Mouse (Mus musculus) layer of hippocampus, adult 18-20 months (tissue): Measurements from ENCODE around the gene Nr2f1. TPM values are rescaled to one million over a fixed set of nuclear protein-coding genes. Genes with fewer than 3 reads are reported as not detected.

Source experiments
- DNase-seq, 2 experiments: peaks; one replicate each; pipeline ENCODE4 v3.0.0; 2022; ENCODE audit warnings: low spot score in 2 of 2
- total RNA-seq, 2 experiments: library from RNA; stranded (reverse); gene quantifications; 2 replicates each; pipeline ENCODE4 v1.2.3; 2021

The Nr2f1 gene
- total RNA-seq, 2 experiments from 2014 or later = 87.0 to 96.0 TPM

DNA sequence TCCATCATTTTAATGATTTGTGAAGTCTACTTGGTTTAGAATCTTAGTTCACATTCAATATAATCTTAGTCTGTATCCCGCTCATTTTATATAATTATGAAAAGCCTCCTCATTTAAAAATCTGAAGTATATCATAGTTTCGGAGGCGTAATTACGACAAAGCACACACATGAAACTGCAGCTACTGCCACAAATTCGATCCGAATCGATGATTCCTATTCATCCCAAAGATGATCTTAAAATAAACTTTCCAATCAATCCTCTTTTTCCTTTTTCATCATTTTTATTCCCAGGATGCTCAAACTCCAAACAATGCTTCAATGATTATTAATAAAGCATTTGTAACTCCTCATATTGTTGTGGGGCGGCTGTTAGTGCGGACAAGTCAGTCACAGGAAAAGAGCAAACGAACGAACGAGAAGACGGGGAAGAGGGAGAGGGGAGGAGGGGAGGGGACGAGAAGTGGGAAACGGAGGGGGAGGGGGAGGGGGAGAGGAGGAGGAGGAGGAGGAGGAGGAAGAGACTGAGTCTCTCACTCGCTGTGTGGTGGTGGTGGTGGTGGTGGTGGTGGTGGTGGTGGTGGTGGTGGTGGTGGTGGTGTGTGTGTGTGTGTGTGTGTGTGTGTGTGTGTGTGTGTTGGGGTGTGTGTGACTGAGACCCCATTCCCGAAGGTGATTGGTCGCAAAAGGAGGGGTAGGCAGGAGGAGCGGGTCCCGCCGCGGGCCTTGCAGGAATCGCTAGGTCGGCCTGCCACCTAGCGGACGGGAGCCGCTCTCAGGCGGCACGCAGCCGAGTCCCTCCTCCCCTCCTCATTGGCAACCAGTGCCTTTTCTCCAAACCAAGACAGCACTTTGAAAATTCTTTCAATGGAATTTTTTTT lies 1.7 kb upstream of the Nr2f1 start:
- peak; percentile 94 to 97 for DNase-seq

DNA sequence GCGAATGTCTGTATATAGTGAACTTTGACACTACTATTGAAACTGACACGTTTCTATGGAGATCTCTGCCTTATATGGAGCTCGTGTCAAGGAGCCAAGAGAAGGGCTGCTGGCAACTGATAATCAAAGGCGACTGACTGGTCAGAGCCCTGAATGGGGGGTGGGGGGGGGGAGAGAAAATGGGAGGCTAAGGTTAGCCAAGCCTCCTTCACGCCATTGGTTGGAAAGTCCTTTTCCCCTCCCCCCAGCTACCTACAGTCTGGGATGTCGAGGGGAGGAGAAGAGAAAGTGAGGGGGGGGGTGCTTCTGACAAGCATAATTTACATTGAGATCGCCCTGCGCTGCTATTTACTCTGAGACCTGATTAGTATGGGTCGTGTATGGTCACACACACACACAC lies 850 bp upstream of the Nr2f1 start:
- peak in 1 of 2 experiments; percentile 82 for DNase-seq

DNA sequence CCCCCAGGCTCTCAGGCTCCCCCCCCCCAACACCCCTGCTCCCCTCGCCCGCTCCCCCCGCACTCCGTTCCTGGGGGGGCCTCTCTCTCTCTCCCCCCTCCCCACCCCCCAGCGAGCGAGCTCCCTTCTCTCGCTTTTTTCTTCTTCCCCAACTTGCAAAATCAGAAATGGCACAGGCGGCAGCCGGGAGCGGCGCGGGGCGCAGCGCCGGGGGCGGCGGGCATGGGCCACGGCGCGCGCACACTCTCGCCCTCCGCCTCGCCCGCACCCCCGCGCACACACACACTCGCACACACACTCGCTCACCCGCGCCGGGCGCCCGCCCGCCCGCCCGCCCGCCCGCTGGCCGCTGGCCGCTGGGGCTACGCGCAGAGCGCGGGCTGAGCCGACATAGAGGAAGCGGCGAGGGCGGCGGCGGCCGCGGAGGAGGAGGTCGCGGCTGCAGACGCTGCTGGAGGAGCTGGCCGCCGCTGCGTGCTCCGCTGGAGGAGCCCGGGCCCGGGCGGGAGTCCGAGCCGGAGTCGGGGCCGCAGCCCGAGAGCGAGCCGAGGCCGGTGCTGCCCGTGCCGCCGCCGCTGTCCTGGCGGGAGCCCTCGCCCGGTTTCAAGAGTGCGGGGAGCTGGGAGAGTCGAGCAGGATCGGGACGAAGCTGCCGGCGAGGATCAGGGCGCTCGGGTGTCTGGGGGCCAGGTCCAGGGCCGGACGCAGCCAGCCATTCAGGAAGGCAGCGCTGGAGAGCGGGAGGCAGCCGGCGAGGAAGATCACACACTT lies 501 bp downstream of the Nr2f1 start:
- DNase-seq = peak in 1 of 2 experiments; percentile 57

DNA sequence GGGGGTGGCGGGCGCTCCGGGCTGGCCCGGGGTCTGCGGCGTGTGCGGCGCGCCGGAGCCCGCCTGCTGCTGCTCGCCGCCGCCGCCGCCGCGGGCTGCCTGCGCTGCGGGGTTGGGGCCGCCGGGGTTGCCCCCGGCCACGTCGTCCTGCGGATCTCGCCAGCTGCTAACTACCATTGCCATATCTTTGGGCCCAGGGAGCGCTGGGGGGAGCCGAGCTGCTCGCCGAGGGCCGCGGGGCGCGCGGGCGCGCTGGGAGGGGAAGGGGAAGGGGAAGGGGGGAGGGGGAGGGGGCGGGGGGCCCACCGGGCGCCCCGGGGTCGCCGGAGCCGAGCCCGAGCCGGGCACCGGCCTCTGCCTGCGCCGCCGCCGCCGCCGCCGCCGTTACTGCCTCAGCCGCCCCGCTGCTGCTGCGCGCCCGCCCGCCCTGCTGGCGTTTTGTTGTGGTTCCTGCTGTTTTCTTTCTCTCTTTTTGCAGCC lies 1.1 kb downstream of the Nr2f1 start:
- DNase-seq = peak in 1 of 2 experiments; percentile 51

DNA sequence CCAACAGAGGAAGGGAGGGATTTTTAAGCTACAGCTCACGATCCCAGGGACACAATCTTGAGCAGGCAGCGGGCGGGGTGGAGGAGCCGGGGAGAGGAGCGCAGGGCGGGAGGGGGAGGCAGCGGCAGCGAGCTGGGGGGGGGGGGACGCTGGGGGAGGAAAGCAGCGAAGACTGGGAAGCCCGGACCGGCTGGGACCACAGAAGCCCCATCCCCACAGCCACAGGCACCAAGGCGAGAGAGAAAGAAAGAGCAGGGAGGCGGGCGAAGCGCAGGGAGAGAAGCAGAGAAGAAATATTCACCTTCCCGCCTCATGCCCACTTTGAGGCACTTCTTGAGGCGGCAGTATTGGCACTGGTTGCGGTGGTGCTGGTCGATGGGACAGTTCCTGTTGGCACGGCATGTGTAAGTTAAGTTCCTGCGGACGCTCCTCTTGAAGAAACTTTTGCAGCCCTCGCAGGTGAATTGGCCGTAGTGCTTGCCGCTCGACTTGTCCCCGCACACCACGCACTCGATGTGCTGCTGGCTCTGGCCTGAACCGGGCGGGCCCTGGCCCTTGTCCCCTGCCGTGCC lies 1.7 kb downstream of the Nr2f1 start:
- DNase-seq = peak in 1 of 2 experiments; percentile 45

DNA sequence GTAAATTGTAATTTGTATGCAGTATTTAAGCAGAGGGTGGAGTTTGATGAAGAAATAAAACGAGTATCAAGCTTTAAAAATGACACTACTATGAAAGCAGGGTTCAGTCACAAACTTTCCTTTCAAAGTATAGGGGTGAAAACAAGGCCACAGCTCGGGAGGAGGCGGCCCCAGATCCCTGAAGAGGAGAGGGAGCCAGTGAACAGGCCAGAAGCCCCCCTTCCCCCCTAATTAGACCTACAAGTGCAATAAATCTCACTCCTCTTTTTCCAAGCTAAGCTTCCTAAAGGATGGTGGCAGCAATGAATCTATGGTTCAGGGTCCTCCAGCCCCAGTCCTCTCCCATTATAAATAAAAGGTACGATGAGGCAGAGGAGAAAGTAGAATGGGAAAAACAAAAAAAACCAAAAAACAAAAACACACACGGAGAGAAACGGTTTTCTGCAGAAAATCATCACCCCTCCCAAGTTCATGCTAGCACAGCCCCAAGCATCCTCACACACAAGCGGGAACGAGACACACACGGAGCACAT lies 2.2 kb downstream of the Nr2f1 start:
- peak in 1 of 2 experiments; percentile 26 for DNase-seq

DNA sequence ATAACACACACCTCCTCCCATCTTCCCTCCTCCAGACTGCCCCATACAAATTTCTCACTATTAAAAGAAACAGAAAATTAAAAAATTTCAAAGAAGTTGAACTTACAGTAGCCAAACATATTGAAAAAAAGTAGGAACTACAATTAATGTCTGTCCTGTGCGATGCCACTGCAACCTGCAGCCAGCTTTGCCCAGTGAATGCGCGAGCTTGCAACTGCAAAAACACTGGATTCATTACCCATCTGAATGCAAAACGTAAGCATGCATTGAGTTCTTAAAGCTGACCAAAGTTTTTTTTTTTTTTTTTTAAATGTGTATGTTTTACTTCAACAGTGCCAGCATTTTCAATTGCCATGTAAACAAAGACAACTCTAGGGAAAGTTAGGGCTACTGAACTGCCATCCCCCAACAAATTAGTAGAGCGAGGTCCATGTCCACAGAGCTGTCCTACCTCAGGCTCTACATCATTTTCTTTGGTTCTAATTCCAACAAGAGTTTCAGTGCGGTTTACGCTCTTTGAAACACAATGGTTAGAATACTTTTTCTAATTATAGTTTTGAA lies 3.2 kb downstream of the Nr2f1 start:
- peak in 1 of 2 experiments; percentile 30 for DNase-seq

DNA sequence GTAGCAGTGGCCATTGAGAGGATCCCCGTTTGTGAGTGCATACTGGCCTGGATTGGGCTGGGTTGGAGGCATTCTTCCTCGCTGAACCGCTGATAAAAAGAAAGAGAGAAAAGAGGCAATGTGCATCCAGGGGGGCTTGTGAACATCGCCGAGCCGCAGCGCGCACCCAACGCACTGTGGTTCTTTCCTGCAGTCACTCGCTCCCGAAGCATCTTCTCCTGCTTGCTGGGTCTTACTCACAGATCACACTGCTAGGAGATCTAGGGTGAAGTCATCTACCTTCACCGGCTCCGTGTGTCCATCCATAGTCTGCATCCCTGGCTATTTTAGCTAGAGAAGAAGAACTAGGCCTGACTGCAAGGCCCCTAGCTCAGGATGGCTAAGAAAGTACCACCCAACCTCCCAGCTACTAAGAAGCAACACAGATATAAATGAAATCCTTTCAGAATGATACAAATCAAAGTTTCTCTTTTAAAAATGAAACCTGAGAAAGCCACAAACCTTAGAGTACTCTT lies 3.9 kb downstream of the Nr2f1 start:
- peak in 1 of 2 experiments; percentile 61 for DNase-seq

DNA sequence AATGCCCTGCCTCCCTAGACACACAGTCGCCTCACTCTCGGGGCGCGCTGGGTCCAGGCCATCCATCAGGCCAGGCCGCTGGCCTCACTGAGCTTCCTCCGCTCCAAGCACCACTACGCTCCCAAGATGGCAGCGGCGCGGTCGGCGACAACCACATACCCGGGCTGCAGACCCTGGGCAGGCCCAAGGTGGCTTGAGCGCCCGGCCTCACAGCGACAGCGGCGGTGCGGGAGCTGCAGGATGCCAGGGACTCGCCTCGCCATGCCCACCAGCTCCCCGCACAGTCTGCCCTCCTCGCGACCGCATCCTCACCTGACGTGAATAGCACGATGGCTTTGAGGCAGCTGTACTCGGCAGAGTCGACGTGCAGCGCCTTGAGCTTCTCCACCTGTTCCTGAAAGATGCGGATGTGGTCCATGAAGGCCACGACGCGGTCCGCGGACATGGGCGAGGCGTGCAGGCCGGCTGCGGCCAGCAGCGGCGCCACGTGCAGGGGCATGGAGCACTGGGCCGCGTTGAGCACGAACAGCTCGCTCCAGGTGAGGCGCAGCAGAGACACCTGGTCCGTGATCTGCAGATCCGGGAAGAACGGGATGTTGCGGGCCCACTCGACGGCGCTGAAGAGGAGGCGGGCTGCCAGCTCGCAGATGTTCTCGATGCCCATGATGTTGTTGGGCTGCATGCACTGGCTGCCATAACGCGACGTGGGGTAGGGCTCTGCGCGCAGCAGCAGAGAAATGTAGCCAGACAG lies 4.5 kb downstream of the Nr2f1 start:
- peak in 1 of 2 experiments; percentile 60 for DNase-seq

DNA sequence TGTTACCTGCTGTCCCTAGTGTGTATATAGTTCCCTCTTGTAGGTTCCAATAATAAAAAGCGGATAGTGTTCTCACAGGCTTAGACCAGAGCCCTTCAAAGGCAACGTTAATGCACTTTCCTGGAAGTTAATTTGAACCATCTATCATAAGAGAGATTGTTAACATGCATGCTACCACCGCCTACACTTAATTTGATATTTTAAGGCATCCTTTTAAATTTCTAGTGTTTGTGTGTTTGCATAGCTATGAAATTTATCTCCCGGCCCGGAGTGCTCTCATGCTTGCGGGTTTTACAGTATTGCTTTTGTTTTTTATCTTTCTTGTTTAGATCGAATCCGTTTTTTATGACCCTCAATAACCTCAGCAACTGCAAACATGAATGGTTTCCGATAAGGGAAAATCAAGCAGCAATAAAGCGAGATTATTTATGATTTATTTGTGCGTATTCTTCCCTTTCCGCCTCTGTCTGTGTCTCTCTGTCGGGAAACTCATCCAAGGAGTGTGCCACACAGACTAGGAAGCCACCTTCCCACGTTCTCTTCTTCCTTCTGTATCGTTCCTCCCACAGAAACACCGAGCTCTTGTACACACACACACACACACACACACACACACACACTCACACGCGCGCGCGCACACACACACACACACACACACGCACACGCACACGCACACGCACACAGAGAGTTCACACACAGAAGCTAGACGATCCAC lies 5.3 kb downstream of the Nr2f1 start:
- peak; percentile 0 to 68 for DNase-seq

DNA sequence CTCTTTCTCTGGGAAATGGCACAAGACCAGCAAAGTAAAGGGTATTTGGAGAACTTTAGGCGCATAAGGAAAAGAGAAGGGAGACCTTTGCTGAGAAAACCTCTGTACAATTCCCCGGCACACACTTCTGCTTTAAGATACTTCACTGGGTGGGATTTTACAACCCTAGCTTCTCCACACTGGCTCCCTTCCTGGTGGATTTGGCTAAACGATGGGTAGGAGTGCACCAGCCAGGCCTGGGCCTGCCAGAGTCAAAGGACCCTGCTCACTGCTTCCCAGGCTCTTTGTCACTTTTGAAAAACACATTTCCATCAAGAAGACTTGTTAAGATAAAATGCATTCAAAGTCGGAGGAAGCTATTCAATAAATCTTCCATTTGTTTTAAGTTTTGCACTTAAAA lies 6.3 kb downstream of the Nr2f1 start:
- peak in 1 of 2 experiments; percentile 32 for DNase-seq

DNA sequence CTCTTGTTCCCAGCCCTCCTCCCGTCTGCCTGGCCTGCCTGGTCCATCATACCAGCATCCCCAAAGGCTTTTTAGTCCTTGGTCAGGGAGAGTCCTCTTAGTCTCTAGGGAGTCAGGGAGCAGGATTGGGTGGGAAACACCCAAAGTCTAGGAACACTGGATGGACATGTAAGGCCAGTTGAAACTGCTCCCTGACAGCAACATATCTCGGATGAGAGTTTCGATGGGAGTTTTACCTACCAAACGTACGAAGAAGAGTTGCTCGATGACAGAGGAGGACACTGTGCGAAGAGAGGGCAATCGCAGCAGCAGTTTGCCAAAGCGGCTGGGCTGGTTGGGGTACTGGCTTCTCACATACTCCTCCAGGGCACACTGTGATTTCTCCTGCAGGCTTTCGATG lies 10.0 kb downstream of the Nr2f1 start:
- peak in 1 of 2 experiments; percentile 25 for DNase-seq

DNA sequence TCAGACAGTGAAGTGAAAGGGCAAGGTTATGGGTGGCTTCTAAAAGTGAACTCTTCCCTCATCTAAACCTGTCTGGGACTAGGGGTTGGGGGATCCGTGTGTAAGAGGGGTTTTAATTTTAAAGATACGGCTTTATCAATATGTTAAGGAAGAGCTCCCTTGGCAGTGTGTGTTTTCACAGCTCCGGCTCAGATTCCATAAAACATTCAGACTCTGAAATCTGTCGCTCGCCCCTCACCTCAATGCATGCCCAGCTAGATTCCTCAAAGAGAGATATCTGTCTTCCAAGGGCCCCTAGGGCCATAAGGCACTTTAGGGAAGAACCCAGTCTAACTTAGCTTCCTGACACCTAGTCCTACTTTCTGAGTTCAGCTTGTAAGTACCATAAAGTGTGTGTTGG lies 11.7 kb downstream of the Nr2f1 start:
- no peak for DNase-seq

DNA sequence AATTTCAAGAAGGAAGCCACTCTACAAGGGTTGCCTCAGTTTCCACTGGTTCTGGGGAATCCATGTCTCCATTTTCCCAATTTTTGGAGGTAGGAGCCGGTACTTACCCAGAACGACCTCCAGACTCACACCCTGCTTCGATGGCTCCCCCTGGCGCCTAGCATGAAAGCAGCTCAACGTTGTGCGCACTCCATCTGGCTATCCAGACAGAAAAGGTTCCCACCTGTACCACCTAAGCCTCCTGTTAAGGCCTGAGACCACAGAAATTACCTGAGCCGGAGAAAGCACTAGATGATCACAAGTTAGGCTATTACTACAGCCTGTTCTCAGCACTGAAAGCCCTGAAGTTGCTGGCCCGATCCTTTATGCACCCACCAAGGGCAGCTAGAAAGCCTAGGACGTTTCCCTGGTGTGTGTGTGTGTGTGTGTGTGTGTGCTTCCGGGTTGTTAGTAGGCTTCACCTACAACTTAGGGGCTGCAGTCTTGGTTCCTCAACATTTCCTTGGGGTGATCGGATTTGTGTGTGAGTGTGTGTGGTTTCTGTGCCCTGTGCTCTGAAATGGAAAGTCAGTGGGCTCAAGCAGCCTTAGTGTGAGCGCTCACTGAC lies 13.1 kb downstream of the Nr2f1 start:
- no peak for DNase-seq

DNA sequence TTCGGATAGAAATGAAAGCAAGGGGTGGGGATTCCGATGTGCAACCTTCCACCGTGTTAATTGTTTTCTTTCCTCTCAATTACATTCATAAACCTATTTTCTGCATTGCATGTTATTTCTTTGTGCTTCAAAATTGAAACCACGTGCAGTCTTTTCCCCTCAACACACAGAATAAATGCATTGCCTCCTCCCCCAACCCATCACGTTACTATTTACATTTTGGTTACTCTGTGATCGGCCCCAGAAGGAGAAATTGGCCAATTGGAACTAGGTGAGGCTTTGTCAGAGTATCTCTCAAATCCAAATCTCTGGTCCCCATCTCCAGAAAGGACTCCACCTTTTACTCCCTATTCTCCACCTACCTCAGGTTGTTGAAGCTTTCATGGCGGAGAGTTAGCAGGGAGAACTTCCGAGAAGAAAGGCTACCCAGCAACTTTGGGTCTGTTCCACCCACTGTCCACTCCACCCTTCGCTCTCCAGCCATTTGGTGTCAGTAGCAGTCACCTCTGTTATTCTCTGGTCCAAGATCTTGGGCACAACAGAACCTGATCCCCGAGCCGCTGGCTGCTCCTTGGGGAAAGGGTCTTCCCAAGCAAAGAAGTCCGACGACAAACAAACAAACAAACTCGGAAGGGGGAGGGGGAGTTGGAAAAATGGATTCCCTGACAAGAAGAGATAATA lies 14.6 kb downstream of the Nr2f1 start:
- DNase-seq = no peak

DNA sequence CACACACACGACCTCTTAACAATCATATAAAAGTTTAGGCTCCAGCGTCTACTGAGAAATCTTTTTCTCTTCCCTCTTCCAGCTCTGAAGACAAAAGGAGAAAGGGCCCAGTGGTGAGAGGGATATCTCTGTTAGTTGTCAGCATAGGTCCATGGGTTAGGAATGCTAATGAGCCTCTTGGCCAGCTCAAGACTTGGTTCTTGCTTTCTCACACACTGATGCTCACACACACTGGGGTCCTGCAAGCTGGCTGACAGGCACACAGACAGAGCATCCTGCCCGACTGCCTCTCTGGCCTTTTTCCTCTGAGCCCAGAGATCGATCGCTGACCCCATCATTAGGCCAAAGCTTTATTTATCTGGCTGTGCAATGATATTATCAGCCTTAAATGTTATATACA lies 15.6 kb downstream of the Nr2f1 start:
- DNase-seq = peak in 1 of 2 experiments; percentile 23

DNA sequence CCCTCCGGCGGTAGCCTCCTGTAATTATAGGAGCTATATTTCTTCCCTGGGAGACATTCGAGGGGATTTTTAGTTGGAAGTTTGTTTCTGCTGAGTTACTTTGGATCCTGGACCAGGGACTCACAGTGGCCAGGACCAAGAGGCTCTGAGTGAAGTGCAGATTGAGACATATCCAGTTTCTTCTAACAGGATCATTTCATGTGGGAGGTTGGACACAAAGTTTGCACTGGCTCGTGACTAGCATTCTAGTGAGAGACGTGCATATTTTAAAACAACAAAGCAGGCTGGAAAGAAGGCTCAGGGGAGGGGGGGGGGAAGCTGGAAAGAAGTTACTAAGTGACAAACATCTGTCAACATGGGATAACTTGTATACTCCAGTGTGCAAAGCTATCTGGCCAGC lies 16.6 kb downstream of the Nr2f1 start:
- peak in 1 of 2 experiments; percentile 19 for DNase-seq

DNA sequence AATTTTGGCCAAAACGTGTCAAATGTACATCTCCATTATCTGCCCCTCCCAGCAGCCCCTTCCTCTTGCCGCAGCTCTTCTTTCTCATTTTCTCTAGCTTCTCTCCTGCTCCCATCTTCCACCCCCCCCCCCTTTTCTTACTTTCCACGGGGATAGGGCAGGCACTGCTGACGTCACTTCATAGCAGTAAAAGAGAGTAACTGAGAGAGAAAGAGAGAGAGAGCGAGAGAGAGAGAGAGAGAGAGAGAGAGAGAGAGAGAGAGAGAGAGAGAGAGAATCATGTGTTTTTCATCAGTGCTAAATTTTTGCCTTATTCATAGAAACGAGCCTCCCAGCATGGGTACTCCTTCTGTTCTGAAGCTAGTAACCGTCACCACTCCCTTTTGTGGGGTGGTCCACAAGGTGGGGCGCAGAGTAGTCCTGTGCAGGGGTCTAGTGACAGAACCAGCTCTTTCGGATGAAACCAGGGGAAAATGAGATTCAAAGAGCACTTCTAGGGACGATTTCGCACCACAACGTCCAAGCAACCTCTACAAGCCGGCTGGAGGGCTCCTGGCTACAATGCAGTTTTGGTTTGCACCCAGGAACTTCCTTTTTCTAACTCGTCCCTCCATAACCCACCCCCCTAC lies 17.5 kb downstream of the Nr2f1 start:
- peak in 1 of 2 experiments; percentile 24 for DNase-seq
